Mouse (Mus musculus) liver, adult (tissue): ENCODE measurements around the gene Shank2.

ENCODE experiments used
- GATA4 ChIP-seq: IDR thresholded peaks from 2 replicates; pipeline ENCODE4 v1.6.1; 2014; ENCODE audit warnings: mild to moderate bottlenecking, low read length; ENCODE audit not compliant: insufficient replicate concordance

The Shank2 gene

GRCm38 (mm10) chr7:144268778-144269177, 267.1 kb downstream of the Shank2 start:
- no peak for TF ChIP-seq GATA4

GRCm38 (mm10) chr7:144271074-144271473, 269.3 kb downstream of the Shank2 start:
- TF ChIP-seq GATA4: no peak

DNA sequence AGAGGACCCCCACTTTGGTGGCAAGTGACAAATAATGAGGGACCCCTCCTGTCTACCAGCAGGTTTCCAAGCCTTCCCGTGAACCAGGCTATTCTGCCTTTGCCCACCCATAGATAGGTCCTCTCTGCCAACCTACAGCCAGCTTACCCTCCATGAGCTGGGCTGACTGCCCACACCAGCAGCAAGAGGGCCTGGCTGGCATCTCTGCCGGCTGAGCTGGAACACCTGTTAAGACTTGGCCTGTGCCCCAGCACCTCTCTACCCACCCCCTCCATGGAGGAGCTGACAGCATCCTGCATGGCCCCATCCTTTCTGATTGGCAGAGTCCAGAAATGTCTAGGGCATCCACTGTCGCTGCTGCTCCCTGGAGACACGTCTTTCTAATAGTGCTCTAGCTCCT, 277.0 kb downstream of the Shank2 start:
- no peak for TF ChIP-seq GATA4

DNA sequence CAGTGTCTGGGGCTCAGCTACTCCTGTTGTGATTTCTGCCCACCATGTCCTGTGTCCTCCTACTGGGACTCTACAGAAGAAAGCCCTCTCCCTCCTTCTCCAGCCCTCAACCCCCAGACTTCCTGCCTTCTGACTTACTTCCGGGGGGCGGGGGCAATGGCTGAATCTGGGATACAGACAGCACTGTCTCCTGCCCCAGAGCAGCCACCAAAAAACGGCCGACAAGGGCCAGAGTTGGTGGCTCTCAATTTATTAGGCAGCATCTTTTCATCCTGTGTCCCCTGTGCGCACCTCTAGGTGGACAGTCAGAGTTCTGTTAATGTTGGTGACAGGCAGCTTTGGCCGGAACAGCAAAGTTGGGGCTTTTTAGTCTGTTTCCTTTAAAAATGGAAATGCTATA, 282.0 kb downstream of the Shank2 start:
- no peak for TF ChIP-seq GATA4

DNA sequence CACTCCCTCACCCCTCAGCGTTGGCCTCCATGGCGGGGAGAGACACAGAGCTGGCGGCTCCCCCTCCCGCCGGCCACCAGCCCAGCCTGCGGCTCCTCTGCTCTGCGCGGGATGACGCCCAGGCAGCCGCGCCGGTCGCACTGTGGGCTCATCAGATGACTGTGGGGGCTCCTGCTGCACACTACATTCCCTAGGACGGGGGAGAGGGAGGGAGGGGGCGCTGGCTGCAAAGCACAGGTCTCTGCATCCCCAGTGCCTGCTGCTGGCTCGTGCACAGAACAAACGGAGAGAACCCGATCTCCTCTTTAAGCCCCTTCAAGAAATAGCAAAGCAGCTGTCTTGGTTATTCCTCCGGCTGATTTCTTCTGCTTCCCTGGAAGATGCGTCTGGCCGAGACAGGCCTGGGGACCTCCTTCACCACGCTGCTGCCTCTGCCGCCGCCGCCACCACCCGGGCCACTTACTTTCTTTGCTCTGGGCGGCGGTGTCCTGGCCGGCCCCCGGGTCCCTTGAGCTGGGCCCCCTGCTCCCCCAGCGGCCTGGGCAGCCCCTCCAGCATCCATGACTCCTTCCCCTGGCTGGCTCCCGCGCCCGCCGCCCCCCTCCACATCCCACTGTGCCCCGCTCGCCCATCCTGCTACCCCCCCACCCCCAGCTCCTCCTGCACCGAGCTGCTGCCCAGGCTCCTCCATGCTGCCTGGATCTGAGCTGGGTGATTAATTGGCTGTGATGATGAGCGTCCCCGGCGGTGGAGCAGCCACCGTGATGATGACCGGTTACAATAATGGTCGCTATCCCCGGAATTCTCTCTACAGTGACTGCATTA, 282.7 kb downstream of the Shank2 start:
- TF ChIP-seq GATA4: no peak

- TF ChIP-seq GATA4: no peak
These were observed 283.4 kb downstream of the Shank2 start for GRCm38 (mm10) chr7:144285066-144285633.

GRCm38 (mm10) chr7:144285912-144286311, 284.2 kb downstream of the Shank2 start:
- no peak for TF ChIP-seq GATA4

GRCm38 (mm10) chr7:144287991-144288390, 286.3 kb downstream of the Shank2 start:
- no peak for TF ChIP-seq GATA4

DNA sequence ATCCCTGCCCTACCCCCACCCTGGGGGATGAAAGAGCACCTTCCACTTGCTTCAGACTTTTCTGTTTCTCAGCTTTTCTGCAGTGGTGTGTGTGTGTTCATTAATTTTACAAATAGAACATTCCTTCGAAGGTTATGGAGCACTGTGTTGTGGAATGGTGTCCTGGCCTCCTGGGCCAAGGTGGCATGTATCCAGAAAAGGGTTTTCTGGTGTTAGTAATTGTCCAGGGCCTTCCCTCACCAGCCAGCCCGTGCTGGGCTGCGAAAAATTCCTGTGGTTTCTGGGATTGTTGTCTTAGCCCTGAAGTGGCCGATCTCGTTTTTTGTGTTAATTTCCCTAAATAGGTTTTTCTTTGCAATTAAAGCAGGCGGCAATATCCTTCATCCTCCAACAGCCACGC, 289.8 kb downstream of the Shank2 start:
- TF ChIP-seq GATA4: no peak

GRCm38 (mm10) chr7:144293611-144294010, 291.9 kb downstream of the Shank2 start:
- no peak for TF ChIP-seq GATA4

DNA sequence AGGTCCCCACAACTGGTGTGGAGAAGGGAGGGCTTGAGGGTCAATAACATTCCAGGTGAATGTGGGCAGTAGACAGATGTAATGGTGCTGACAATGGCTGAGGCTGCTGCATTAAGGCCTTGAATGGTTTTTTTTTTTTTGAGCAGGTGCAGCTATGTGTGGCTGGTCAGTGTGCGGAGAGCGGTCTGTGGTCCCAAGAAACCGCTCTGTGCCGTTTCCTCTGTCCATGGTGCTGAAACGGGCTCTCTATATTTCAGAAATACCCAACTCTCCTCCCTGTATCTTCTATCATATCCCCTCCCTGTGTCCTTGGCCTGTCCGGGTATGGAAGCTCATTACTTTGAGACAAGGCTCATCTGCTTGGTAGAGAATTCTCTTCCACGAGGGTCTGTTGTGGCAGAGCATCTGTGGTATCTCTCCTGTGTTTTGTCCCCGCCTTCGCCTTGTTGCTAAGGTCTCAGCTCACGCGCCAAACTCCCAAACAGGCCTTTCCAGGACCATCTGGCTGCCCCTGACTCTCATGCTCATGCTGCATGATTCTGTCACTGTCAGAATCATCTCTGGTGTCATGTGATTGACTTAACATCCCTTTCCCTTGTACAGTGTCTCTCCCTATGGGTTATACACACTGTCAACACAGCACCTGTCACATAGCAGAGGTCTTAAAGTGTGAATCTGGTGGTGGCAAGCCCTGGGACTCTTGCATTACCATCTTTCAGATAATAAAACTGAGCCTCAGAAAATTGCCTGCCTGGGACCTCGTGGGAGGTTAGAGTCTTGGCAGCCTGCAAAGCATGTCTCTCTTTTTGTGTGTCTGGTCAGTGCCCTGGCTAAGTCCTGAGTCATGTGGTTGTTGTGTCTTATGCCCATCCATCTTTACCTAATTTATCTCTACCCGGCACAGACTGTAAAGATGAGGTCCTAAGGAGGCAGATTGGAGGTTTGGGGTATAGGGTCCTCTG, 292.8 kb downstream of the Shank2 start:
- TF ChIP-seq GATA4: no peak

- no peak for TF ChIP-seq GATA4
These were observed 297.6 kb downstream of the Shank2 start for GRCm38 (mm10) chr7:144299351-144299750.

DNA sequence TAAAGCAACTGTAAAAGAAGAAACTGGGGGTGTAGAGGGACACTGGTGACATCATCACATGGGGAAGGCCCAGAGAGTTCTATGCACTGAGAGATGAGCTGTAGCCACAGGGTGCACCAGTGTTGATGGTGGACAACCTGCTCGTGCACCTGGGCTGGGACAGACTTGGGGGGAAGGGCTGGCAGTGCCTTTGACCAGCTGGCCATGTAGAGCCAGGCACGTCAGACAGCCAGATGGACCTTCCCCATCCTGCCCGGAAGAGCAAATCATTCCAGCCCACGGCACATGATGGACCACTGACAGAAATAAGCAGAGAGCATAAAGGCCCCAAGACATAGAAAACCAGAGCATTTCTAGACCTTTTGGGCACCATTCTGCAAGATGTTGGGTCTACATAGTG, 299.9 kb downstream of the Shank2 start:
- TF ChIP-seq GATA4: no peak

DNA sequence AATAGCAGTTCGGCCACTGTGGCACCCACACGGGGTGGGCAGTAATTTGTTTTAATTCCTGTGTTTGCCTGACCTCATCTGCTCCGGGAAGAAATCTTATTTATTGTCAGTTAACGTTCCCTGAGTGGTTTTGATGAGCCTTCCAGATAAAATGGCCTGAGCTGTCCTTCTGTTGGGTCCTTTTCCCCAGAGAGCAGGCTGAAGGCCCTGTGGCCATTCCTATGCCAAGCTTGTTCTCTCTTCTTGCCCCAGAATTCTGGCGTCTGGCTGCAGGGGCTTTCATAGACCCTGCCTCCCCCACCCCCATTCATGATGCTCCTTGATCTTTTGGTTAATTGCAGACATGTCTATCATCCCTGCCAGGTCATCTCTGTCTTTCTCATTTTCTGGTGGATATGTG, 300.8 kb downstream of the Shank2 start:
- no peak for TF ChIP-seq GATA4

- no peak for TF ChIP-seq GATA4
These were observed 306.2 kb downstream of the Shank2 start for GRCm38 (mm10) chr7:144307853-144308409.
